Comparison of ENCODE assay signal across 8 mouse cellular contexts in genomic region chrX:36864609-36865328, GRCm38 (mm10). TPM values are rescaled to one million over a fixed set of nuclear protein-coding genes. Genes with fewer than 3 reads are reported as not detected.
DNase-seq lines count a peak whose midpoint lies in the region; ATAC-seq and TF ChIP-seq lines count a peak whose summit lies in the region.

No protein-coding gene starts in this region.

- DNase-seq in cerebellum, adult 9-10 months: peak; percentile 29
- no peak for DNase-seq in cerebellum, adult 18-20 months
- no peak for DNase-seq in spleen, adult 2 months (ENCODE audit: low read depth in 1 of 2, low spot score in 2 of 2)
- no peak for DNase-seq in spleen, adult 12 weeks (ENCODE audit: low spot score)
- DNase-seq in limb, embryonic 14.5 days (ENCODE audit: low spot score): no peak
- DNase-seq in stomach, postnatal 0 days (ENCODE audit: low spot score): no peak
- DNase-seq in frontal cortex, postnatal 14 days (ENCODE audit: low spot score in 2 of 2): no peak
- DNase-seq in ovary, adult 18-20 months (ENCODE audit: low spot score): no peak

- no peaks in the 10 kb centered on the region for H3K27me3 ChIP-seq in spleen, adult 2 months (ENCODE audit: control insufficient read depth, insufficient read depth, low read length)
- no peaks in the 10 kb centered on the region for H3K27me3 ChIP-seq in limb, embryonic 14.5 days (ENCODE audit: control insufficient read depth, insufficient read depth, low read length)
- H3K27me3 ChIP-seq in stomach, postnatal 0 days (ENCODE audit: control insufficient read depth, insufficient read depth, low read length): no peaks in the 10 kb centered on the region

- H3K4me3 ChIP-seq in spleen, adult 2 months (ENCODE audit: extremely low read depth, insufficient read depth, insufficient read length): peak overlapping the region; percentile 66
- peak overlapping the region; percentile 40 for H3K4me3 ChIP-seq in limb, embryonic 14.5 days (replicated peaks; ENCODE audit: low read length)
- H3K4me3 ChIP-seq in stomach, postnatal 0 days (ENCODE audit: low read depth, low read length): peak overlapping the region; percentile 39

- no peak for TF ChIP-seq POLR2A in spleen, adult 2 months (IDR thresholded peaks at IDR 0.05; ENCODE audit: low read depth, low read length)
- TF ChIP-seq POLR2A in limb, embryonic 14.5 days (IDR thresholded peaks at IDR 0.05; ENCODE audit: borderline replicate concordance, extremely low read depth, insufficient read depth, insufficient read length): no peak

- H3K4me2 ChIP-seq in limb, embryonic 14.5 days (replicated peaks; ENCODE audit: low read depth, low read length, severe bottlenecking): peak overlapping the region; percentile 30
- H3K4me2 ChIP-seq in stomach, postnatal 0 days (replicated peaks; ENCODE audit: low read depth): peak overlapping the region; percentile 23; the same call in 1 of the 2 replicates

- H3K27ac ChIP-seq in spleen, adult 2 months (ENCODE audit: insufficient read depth, low read length): no peak overlapping the region; the same call in 1 of the 2 replicates
- H3K27ac ChIP-seq in limb, embryonic 14.5 days (replicated peaks; ENCODE audit: low read depth, low read length): no peak overlapping the region
- no peak overlapping the region for H3K27ac ChIP-seq in stomach, postnatal 0 days (replicated peaks)

- no peaks in the 10 kb centered on the region for H3K9me3 ChIP-seq in limb, embryonic 14.5 days (ENCODE audit: control insufficient read depth, low read length)
- no peaks in the 10 kb centered on the region for H3K9me3 ChIP-seq in stomach, postnatal 0 days (ENCODE audit: control insufficient read depth, low read length)

- ATAC-seq in limb, embryonic 14.5 days (ENCODE audit: low FRiP score, low read depth): no peak
- ATAC-seq in stomach, postnatal 0 days (ENCODE audit: low FRiP score, low TSS enrichment): no peak

- H3K36me3 ChIP-seq in spleen, adult 2 months (ENCODE audit: control insufficient read depth, insufficient read depth, low read length): no peaks in the 10 kb centered on the region
- H3K36me3 ChIP-seq in limb, embryonic 14.5 days (ENCODE audit: control insufficient read depth, insufficient read depth, low read length): no peaks in the 10 kb centered on the region
- H3K36me3 ChIP-seq in stomach, postnatal 0 days (ENCODE audit: control insufficient read depth, insufficient read depth, low read length): no peaks in the 10 kb centered on the region

- no peak for TF ChIP-seq CTCF in spleen, adult 2 months (IDR thresholded peaks at IDR 0.05; ENCODE audit: extremely low read depth, insufficient read depth, insufficient read length, insufficient replicate concordance)
- no peak for TF ChIP-seq CTCF in stomach, postnatal 0 days (IDR thresholded peaks at IDR 0.05; ENCODE audit: low read depth)

- H3K4me1 ChIP-seq in spleen, adult 2 months (ENCODE audit: control insufficient read depth, insufficient read depth, insufficient read length): no peaks in the 10 kb centered on the region; the same call in 1 of the 2 replicates
- no peaks in the 10 kb centered on the region for H3K4me1 ChIP-seq in limb, embryonic 14.5 days (ENCODE audit: control insufficient read depth, insufficient read depth, low read length)
- H3K4me1 ChIP-seq in stomach, postnatal 0 days (replicated peaks; ENCODE audit: control insufficient read depth, insufficient read depth): no peaks in the 10 kb centered on the region

- no peak for TF ChIP-seq EP300 in stomach, postnatal 0 days (optimal IDR thresholded peaks at IDR 0.05)

- H3K9ac ChIP-seq in limb, embryonic 14.5 days (ENCODE audit: low read depth, low read length, severe bottlenecking): no peak overlapping the region
- no peak overlapping the region for H3K9ac ChIP-seq in stomach, postnatal 0 days (ENCODE audit: low read length)

- WGBS in spleen, adult 2 months: 65% methylated on average over 8 of the region's 8 CpGs
- 49% methylated on average over 8 of the region's 8 CpGs for WGBS in limb, embryonic 14.5 days
- 50% methylated on average over 8 of the region's 8 CpGs for WGBS in stomach, postnatal 0 days

RNA-seq across cellular contexts. Expression of gene Ube2a, which starts 8.9 kb away (rescaled TPM):
- polyA plus RNA-seq in spleen, adult 2 months (2012; rRNA removed): 19.8 and 21.9 TPM in 2 replicates
- 40.0 and 44.2 TPM in 2 replicates for polyA plus RNA-seq in limb, embryonic 14.5 days (2012; rRNA removed)
- polyA plus RNA-seq in limb, embryonic 14.5 days (2014; fragmentation: Nextera tagmentation; extraction: Ambion mirVana): 133 TPM in 2 replicates
- 128 and 139 TPM in 2 replicates for polyA plus RNA-seq in stomach, postnatal 0 days (2015; fragmentation: Nextera tagmentation; extraction: Ambion mirVana)

RNA-seq across cellular contexts. Expression of gene C330007P06Rik, which starts 9.1 kb away (rescaled TPM):
- 8.4 and 11.0 TPM in 2 replicates for polyA plus RNA-seq in spleen, adult 2 months (2012; rRNA removed)
- polyA plus RNA-seq in limb, embryonic 14.5 days (2012; rRNA removed): 18.0 and 21.1 TPM in 2 replicates
- polyA plus RNA-seq in limb, embryonic 14.5 days (2014; fragmentation: Nextera tagmentation; extraction: Ambion mirVana): 34.6 and 35.8 TPM in 2 replicates
- polyA plus RNA-seq in stomach, postnatal 0 days (2015; fragmentation: Nextera tagmentation; extraction: Ambion mirVana): 14.6 and 15.1 TPM in 2 replicates

RNA-seq across cellular contexts. Expression of gene Nkrf, which starts 37.9 kb away (rescaled TPM):
- 0.46 and 0.53 TPM in 2 replicates for polyA plus RNA-seq in spleen, adult 2 months (2012; rRNA removed)
- 3.4 and 4.5 TPM in 2 replicates for polyA plus RNA-seq in limb, embryonic 14.5 days (2012; rRNA removed)
- 1.7 and 2.1 TPM in 2 replicates for polyA plus RNA-seq in limb, embryonic 14.5 days (2014; fragmentation: Nextera tagmentation; extraction: Ambion mirVana)
- polyA plus RNA-seq in stomach, postnatal 0 days (2015; fragmentation: Nextera tagmentation; extraction: Ambion mirVana): 0.79 and 0.94 TPM in 2 replicates
